Mouse (Mus musculus) forebrain, embryonic 13.5 days (tissue): Measurements from ENCODE around the gene Crbn. TPM values are rescaled to one million over a fixed set of nuclear protein-coding genes. Genes with fewer than 3 reads are reported as not detected.

Experiments
- ATAC-seq: fragments of 200-750 bp; cut with Nextera tagmentation; 2 replicates; pipeline ENCODE4 v1.8.0; 2017
- H3K27ac ChIP-seq: fragments of 300-500 bp; sonication (generic); 2 replicates; pipeline ENCODE4 v1.5.1; 2015; ENCODE audit warnings: inconsistent platforms, mild to moderate bottlenecking, moderate library complexity
- H3K27me3 ChIP-seq: fragments of 300-500 bp; sonication (generic); 2 replicates; pipeline ENCODE4 v1.6.1; 2015; ENCODE audit warnings: mild to moderate bottlenecking, inconsistent platforms
- H3K36me3 ChIP-seq: fragments of 300-500 bp; sonication (generic); 2 replicates; pipeline ENCODE4 v1.6.1; 2015; ENCODE audit warnings: mild to moderate bottlenecking, inconsistent platforms; ENCODE audit not compliant: poor library complexity, severe bottlenecking
- H3K4me1 ChIP-seq: fragments of 300-500 bp; sonication (generic); 2 replicates; pipeline ENCODE4 v1.6.1; 2015; ENCODE audit warnings: inconsistent platforms
- H3K4me2 ChIP-seq: fragments of 300-500 bp; sonication (generic); 2 replicates; pipeline ENCODE4 v1.6.1; 2015; ENCODE audit warnings: inconsistent platforms, mild to moderate bottlenecking, moderate library complexity
- H3K4me3 ChIP-seq: fragments of 300-500 bp; sonication (generic); 2 replicates; pipeline ENCODE4 v1.5.1; 2015; ENCODE audit warnings: mild to moderate bottlenecking, inconsistent platforms
- H3K9ac ChIP-seq: fragments of 300-500 bp; sonication (generic); 2 replicates; pipeline ENCODE4 v1.6.1; 2015; ENCODE audit warnings: mild to moderate bottlenecking, inconsistent platforms
- H3K9me3 ChIP-seq: fragments of 300-500 bp; sonication (generic); replicated peaks from 2 replicates; pipeline ENCODE4 v1.6.1; 2016; ENCODE audit warnings: inconsistent platforms
- WGBS: fragments of 180-500 bp; shearing (Covaris S2); methylation state at CpG from one replicate; pipeline ENCODE4 v1.1.7; 2015; 5-methylcytosine and 5-hydroxymethylcytosine counted together
- polyA plus RNA-seq: library from polyadenylated mRNA; unstranded; fragments of >200 nt; fragmentation: Nextera tagmentation; extraction: Ambion mirVana; gene quantifications from 2 replicates; pipeline ENCODE4 v1.2.1, GENCODE M21; 2015

Crbn gene
- polyA plus RNA-seq, 1 experiment from 2014 or later: 50.1 TPM

DNA sequence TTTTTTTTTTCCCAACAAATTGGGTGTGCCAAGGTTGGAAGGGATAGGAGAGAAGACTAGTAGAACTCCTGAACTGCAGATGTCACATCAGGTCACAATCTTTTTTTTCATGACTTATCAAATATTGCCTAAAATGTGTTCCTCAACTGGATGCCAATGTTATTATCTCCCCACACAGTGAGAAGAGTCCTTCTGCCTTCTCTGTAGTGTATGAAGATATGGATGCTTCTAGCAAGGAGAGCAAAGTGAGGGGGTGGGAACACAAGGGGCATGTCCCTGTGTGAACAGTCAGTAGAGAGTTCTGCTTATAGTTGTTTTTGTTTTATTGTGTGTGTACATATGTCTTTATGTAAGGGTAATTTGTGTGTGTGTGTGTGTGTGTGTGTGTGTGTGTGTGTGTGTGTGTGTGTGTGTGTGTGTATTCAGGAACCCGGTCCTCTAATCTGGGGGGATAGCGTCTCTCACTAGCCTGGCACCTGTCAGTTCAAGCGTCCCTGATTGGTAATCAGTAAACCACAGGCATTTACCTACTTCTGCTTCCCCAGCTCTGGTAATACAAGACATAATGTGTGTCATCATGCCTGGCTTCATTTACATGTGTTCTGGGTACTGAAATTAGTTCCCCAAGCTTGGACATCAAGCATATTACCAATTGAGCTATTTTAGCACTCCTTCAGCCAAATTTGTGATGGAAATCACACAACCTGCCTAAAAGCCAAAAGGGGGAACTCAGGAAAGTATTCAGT lies 39.2 kb downstream of the Crbn start:
- Histone ChIP-seq H3K9ac (no peak overlapping the region), H3K27me3 (no peaks in the 10 kb centered on the region), H3K4me3 (no peak overlapping the region), H3K9me3 (no peaks in the 10 kb centered on the region), H3K27ac (no peak overlapping the region), H3K36me3 (no peaks in the 10 kb centered on the region), H3K4me2 (no peak overlapping the region), H3K4me1 (no peaks in the 10 kb centered on the region)
- no peak for ATAC-seq
- 80% methylated on average over 2 of the region's 3 CpGs for WGBS

GRCm38 (mm10) chr6:106758299-106758698 lies 41.6 kb downstream of the Crbn start:
- H3K27me3 ChIP-seq: no peaks in the 10 kb centered on the region
- 80% methylated on average over 3 of the region's 3 CpGs for WGBS
- H3K27ac ChIP-seq: no peak overlapping the region
- no peaks in the 10 kb centered on the region for H3K9me3 ChIP-seq
- H3K4me1 ChIP-seq: no peaks in the 10 kb centered on the region
- no peak overlapping the region for H3K4me2 ChIP-seq
- H3K36me3 ChIP-seq: no peaks in the 10 kb centered on the region
- H3K4me3 ChIP-seq: no peak overlapping the region
- ATAC-seq: no peak
- no peak overlapping the region for H3K9ac ChIP-seq

GRCm38 (mm10) chr6:106750291-106750690 lies 49.6 kb downstream of the Crbn start:
- no peak for ATAC-seq
- no peaks in the 10 kb centered on the region for H3K36me3 ChIP-seq
- 90% methylated on average over 7 of the region's 7 CpGs for WGBS
- no peaks in the 10 kb centered on the region for H3K27me3 ChIP-seq
- H3K9ac ChIP-seq: no peak overlapping the region
- H3K4me1 ChIP-seq: no peaks in the 10 kb centered on the region
- H3K27ac ChIP-seq: no peak overlapping the region
- no peak overlapping the region for H3K4me3 ChIP-seq
- no peak overlapping the region for H3K4me2 ChIP-seq
- no peaks in the 10 kb centered on the region for H3K9me3 ChIP-seq

DNA sequence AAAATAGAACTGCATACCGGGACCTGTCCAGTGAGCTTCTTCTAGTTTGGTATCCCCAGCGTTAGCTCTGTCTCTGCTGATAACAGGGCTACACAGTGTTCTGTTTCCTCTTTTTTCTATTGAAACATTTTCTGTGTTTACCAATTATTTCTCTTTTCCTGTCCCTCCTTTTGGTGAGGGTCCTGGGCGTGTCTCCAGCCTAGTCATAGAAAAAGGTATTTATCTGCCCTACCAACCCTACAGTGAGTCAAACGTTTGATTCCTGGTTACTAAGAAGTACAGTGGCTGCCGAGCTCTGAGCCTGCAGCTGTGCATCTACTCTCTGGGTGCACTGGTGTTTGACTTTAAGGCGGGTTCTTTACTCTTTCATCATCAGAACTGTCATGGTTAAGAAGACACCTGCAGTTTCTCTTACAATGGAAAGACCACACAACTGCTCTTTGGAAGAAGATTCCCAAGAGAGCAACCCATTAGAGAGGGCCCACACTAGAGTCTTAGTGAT lies 50.9 kb downstream of the Crbn start, which contains the start of gene Il5ra:
Gene Il5ra (minus strand): TSS at position 151 of the 502 bp plus-strand sequence.
- WGBS: 78% methylated on average over 6 of the region's 6 CpGs
- no peak within 1 kb of the TSS for H3K4me2 ChIP-seq
- H3K27ac ChIP-seq: no peak within 1 kb of the TSS
- ATAC-seq: no peak
- no peak within 1 kb of the TSS for H3K4me3 ChIP-seq
- no peaks in the 10 kb centered on the region for H3K4me1 ChIP-seq
- H3K9ac ChIP-seq: no peak within 1 kb of the TSS
- no peaks in the 10 kb centered on the region for H3K9me3 ChIP-seq
- no peaks in the 10 kb centered on the region for H3K27me3 ChIP-seq
- no peaks in the 10 kb centered on the region for H3K36me3 ChIP-seq

GRCm38 (mm10) chr6:106747804-106748203 lies 52.1 kb downstream of the Crbn start:
- no peak overlapping the region for H3K27ac ChIP-seq
- H3K36me3 ChIP-seq: no peaks in the 10 kb centered on the region
- WGBS: 86% methylated on average over 3 of the region's 3 CpGs
- H3K9me3 ChIP-seq: no peaks in the 10 kb centered on the region
- H3K4me2 ChIP-seq: no peak overlapping the region
- H3K9ac ChIP-seq: no peak overlapping the region
- ATAC-seq: no peak
- no peaks in the 10 kb centered on the region for H3K27me3 ChIP-seq
- no peaks in the 10 kb centered on the region for H3K4me1 ChIP-seq
- H3K4me3 ChIP-seq: no peak overlapping the region

DNA sequence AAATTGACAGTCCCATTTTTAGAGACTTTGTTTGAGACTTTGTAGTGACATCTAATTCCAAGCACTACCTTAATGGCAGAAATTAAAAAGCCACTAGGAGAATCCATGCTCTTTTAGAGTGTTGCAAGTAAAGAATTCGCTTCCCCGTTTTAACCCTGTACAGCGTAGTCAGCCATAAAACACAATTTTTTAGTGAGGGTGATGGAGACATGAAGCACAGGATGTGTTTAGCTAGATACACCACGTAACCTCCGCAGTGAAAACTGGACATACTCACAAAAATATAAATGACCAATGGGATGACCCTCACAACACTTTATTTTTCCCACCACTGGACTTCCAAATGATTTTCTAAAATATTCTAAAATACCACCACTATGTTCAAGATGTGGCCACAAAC lies 52.6 kb downstream of the Crbn start:
- no peak for ATAC-seq
- H3K27me3 ChIP-seq: no peaks in the 10 kb centered on the region
- WGBS: 95% methylated on average over 5 of the region's 5 CpGs

GRCm38 (mm10) chr6:106745673-106746394 lies 54.0 kb downstream of the Crbn start:
- no peak overlapping the region for H3K4me2 ChIP-seq
- WGBS: 91% methylated on average over 7 of the region's 7 CpGs
- no peaks in the 10 kb centered on the region for H3K27me3 ChIP-seq
- H3K36me3 ChIP-seq: no peaks in the 10 kb centered on the region
- H3K4me3 ChIP-seq: no peak overlapping the region
- H3K9ac ChIP-seq: no peak overlapping the region
- no peaks in the 10 kb centered on the region for H3K9me3 ChIP-seq
- no peak for ATAC-seq
- no peak overlapping the region for H3K27ac ChIP-seq
- no peaks in the 10 kb centered on the region for H3K4me1 ChIP-seq

More for the DNA sequence above, 52.6 kb downstream of the Crbn start:
- Histone ChIP-seq H3K9me3 (no peaks in the 10 kb centered on the region), H3K4me3 (no peak overlapping the region), H3K36me3 (no peaks in the 10 kb centered on the region), H3K9ac (no peak overlapping the region), H3K27ac (no peak overlapping the region), H3K4me2 (no peak overlapping the region), H3K4me1 (no peaks in the 10 kb centered on the region)

DNA sequence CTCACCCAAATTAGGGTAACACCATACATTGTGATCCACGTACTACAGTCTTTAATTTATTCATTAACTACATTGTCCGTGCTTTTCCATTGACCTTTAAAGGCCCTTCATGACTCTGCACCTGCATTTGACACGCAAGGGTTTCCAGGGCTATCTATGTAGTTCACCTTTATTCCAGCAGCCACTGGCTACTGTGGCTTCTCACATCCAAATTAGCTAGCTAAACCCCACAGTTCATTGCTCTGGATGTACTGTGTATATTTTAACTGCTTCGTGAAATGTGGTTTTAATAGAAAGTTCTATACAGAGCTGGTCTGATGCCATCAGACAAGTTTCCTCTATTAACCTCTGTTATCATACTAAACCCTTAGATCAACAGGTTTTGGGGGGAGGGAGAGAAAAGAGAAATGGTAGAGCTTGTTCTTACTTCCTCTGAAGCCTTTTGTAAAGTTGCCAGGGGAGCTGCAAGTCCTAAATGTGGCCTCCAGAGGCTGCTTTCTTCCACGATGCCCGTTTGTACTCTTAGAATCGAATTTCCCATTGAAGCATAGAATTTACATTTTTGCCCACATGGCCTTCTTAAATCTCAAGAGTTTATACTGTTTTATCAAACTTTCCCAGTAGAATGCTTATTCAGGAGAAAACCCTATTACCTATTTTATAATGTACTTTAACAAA lies 56.2 kb downstream of the Crbn start:
- H3K9ac ChIP-seq: no peak overlapping the region
- H3K27me3 ChIP-seq: no peaks in the 10 kb centered on the region
- H3K9me3 ChIP-seq: no peaks in the 10 kb centered on the region
- no peak for ATAC-seq
- H3K4me1 ChIP-seq: no peaks in the 10 kb centered on the region
- H3K36me3 ChIP-seq: no peaks in the 10 kb centered on the region
- no peak overlapping the region for H3K4me3 ChIP-seq
- WGBS: 74% methylated on average over 7 of the region's 7 CpGs
- H3K27ac ChIP-seq: no peak overlapping the region
- no peak overlapping the region for H3K4me2 ChIP-seq

GRCm38 (mm10) chr6:106740244-106740825 lies 59.5 kb downstream of the Crbn start:
- Histone ChIP-seq H3K9ac (no peak overlapping the region), H3K4me3 (no peak overlapping the region), H3K4me1 (no peaks in the 10 kb centered on the region), H3K9me3 (no peaks in the 10 kb centered on the region), H3K27ac (no peak overlapping the region), H3K4me2 (no peak overlapping the region), H3K36me3 (no peaks in the 10 kb centered on the region), H3K27me3 (no peaks in the 10 kb centered on the region)
- WGBS: 98% methylated on average over 1 of the region's 1 CpGs
- no peak for ATAC-seq

DNA sequence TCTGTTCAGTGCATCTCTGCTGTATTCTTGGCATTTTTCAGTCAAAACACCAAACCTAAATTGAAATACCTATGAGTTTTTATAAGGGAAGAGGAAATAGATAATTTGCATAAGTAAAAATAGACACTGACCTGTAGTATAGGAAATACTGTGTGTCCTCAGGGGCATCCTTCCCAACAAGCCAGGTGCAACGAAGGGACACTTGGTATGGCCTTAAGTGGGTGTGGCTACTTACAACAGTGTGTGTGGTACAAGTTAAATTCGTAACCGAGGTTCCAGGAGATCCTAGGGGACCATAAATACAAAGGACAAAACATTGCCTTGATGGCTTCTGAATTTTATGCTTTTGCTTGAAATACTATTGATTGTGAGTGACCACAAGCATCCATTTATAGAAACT lies 61.6 kb downstream of the Crbn start:
- no peak overlapping the region for H3K9ac ChIP-seq
- H3K27ac ChIP-seq: no peak overlapping the region
- H3K4me3 ChIP-seq: no peak overlapping the region
- H3K4me2 ChIP-seq: no peak overlapping the region
- H3K36me3 ChIP-seq: no peaks in the 10 kb centered on the region
- no peaks in the 10 kb centered on the region for H3K4me1 ChIP-seq
- H3K9me3 ChIP-seq: no peaks in the 10 kb centered on the region
- no peaks in the 10 kb centered on the region for H3K27me3 ChIP-seq
- WGBS: 83% methylated on average over 3 of the region's 3 CpGs
- ATAC-seq: no peak

- Histone ChIP-seq H3K9ac (no peak overlapping the region), H3K27ac (no peak overlapping the region), H3K4me1 (no peaks in the 10 kb centered on the region), H3K9me3 (no peaks in the 10 kb centered on the region), H3K4me2 (no peak overlapping the region), H3K27me3 (no peaks in the 10 kb centered on the region), H3K36me3 (no peaks in the 10 kb centered on the region), H3K4me3 (no peak overlapping the region)
- WGBS: 89% methylated on average over 4 of the region's 4 CpGs
- no peak for ATAC-seq
Observed at GRCm38 (mm10) chr6:106732563-106732962, 67.3 kb downstream of the Crbn start.
